Mouse (Mus musculus): ENCODE measurements around the gene Slc35a3. TPM values are rescaled to one million over a fixed set of nuclear protein-coding genes. Genes with fewer than 3 reads are reported as not detected.

Slc35a3 gene
- polyA plus RNA-seq, 1 experiment from 2014 or later, result 8.7 TPM

DNA sequence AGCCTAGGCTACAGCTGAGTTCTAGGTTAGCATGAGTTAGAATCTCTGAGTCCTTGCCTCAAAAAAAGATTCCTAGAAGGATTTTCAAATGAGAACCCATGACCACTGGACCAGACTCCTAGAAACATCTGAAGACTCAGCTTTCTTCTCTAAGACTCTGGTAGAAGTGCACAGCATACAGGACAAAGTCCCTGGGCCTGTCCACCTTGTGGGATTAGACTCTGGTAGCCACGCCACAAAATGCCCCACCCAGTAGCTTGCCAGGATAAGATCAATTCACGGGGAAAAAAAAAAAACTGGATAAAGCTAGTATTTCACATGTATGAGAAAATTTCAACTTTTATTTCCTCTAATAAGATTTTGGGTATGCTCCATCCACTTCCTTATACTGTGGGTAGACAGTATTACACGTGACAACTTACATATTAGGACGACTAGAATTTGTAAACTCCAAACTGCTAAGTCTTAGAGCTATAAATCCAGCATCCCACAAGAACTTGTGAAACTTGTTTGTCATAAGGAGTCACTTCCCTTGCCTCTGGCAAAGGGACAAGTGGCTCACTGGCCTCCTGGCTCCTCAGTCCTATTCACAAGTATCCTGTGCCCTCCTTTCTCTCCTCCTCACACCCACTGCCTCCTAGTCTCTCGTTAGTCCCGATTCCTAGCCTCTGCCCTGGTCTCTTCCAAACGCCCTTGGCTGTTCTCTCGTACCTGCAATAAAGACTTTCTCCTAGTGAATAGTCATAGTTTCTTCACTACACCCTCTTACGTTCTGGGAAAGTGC, 74.7 kb downstream of the Slc35a3 start:
- WGBS, result 86% methylated on average over 9 of the region's 9 CpGs
- H3K27ac ChIP-seq (replicated peaks), result no peak overlapping the region

DNA sequence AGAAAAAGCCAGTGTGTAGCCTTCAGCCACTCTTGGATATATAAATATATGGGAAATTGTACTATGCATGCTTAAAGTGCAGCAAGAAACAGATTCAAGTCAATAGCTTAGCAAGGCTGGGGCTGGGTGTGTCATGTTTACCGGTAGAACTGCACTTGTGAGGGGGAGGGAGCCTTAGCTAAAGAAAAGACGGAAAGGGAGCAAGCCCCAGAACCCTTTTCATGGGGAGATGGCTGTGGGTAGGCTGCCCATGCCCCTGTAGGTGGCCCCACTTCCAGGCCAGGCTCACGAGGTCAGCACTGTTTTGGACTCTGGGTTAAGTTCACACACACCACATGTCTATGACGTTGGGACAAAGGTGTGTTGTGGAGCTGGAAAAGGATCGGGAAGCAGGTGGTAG, 76.8 kb downstream of the Slc35a3 start:
- ATAC-seq (ENCODE audit: extremely low read depth, insufficient number of reproducible peaks, low FRiP score, low TSS enrichment), result no peak
- no peak overlapping the region for H3K4me3 ChIP-seq
- no peak overlapping the region for H3K4me2 ChIP-seq
- no peaks in the 10 kb centered on the region for H3K27me3 ChIP-seq (replicated peaks)
- H3K27ac ChIP-seq (replicated peaks), result no peak overlapping the region
- no peak overlapping the region for H3K9ac ChIP-seq
- WGBS, result 70% methylated on average over 5 of the region's 5 CpGs
- peaks cover 5% of the 10 kb centered on the region for H3K4me1 ChIP-seq
- no peaks in the 10 kb centered on the region for H3K9me3 ChIP-seq
- H3K36me3 ChIP-seq, result peaks cover 94% of the 10 kb centered on the region

More for the DNA sequence above, 74.7 kb downstream of the Slc35a3 start:
- Histone ChIP-seq H3K27me3 (replicated peaks) (no peaks in the 10 kb centered on the region), H3K4me1 (0 out of 2 replicates have a peak, but pooled peaks cover 4% of the 10 kb centered on the region), H3K36me3 (peaks cover 98% of the 10 kb centered on the region), H3K4me2 (no peak overlapping the region), H3K4me3 (no peak overlapping the region), H3K9ac (no peak overlapping the region), H3K9me3 (no peaks in the 10 kb centered on the region)
- ATAC-seq (ENCODE audit: extremely low read depth, insufficient number of reproducible peaks, low FRiP score, low TSS enrichment), result no peak

DNA sequence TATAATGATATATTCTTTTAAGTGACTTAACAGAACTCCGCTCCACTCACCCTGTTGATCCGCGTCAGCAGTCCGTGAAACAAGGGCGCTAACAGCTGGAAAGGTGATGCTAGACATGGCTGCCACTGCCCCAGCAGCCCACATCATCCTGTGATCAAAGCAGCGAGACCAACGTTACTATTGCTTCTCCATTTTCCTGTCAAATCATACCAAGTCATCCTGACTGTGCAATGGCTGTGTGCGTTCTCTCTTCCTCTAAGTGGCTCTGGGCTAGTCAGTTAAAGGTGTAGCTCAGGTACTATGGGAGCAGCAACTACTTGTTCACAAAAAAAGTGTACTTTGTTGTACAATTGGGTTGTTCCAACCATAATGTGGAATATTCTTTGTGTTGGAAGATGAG, 77.8 kb downstream of the Slc35a3 start:
- no peak overlapping the region for H3K4me2 ChIP-seq
- H3K9ac ChIP-seq, result no peak overlapping the region
- H3K27ac ChIP-seq (replicated peaks), result no peak overlapping the region
- H3K4me3 ChIP-seq, result no peak overlapping the region
- H3K4me1 ChIP-seq, result peaks cover 12% of the 10 kb centered on the region
- WGBS, result 86% methylated on average over 8 of the region's 8 CpGs
- H3K9me3 ChIP-seq, result no peaks in the 10 kb centered on the region
- peaks cover 93% of the 10 kb centered on the region for H3K36me3 ChIP-seq
- no peak for ATAC-seq (ENCODE audit: extremely low read depth, insufficient number of reproducible peaks, low FRiP score, low TSS enrichment)
- H3K27me3 ChIP-seq (replicated peaks), result no peaks in the 10 kb centered on the region

- ATAC-seq (ENCODE audit: extremely low read depth, insufficient number of reproducible peaks, low FRiP score, low TSS enrichment), result no peak
- H3K27me3 ChIP-seq (replicated peaks), result no peaks in the 10 kb centered on the region
- H3K27ac ChIP-seq (replicated peaks), result no peak overlapping the region
- peaks cover 12% of the 10 kb centered on the region for H3K4me1 ChIP-seq
- H3K36me3 ChIP-seq, result peaks cover 86% of the 10 kb centered on the region
- no peaks in the 10 kb centered on the region for H3K9me3 ChIP-seq
- no peak overlapping the region for H3K4me2 ChIP-seq
- no peak overlapping the region for H3K4me3 ChIP-seq
- H3K9ac ChIP-seq, result no peak overlapping the region
- 91% methylated on average over 3 of the region's 3 CpGs for WGBS
Measured at GRCm38 (mm10) chr3:116634091-116634490, 78.5 kb downstream of the Slc35a3 start.

GRCm38 (mm10) chr3:116632971-116633370, 79.7 kb downstream of the Slc35a3 start:
- no peaks in the 10 kb centered on the region for H3K9me3 ChIP-seq
- WGBS, result 85% methylated on average over 3 of the region's 3 CpGs
- H3K4me3 ChIP-seq, result no peak overlapping the region
- ATAC-seq (ENCODE audit: extremely low read depth, insufficient number of reproducible peaks, low FRiP score, low TSS enrichment), result no peak
- H3K27me3 ChIP-seq (replicated peaks), result no peaks in the 10 kb centered on the region
- H3K4me1 ChIP-seq, result peaks cover 12% of the 10 kb centered on the region
- no peak overlapping the region for H3K4me2 ChIP-seq
- peaks cover 84% of the 10 kb centered on the region for H3K36me3 ChIP-seq
- no peak overlapping the region for H3K27ac ChIP-seq (replicated peaks)
- no peak overlapping the region for H3K9ac ChIP-seq

DNA sequence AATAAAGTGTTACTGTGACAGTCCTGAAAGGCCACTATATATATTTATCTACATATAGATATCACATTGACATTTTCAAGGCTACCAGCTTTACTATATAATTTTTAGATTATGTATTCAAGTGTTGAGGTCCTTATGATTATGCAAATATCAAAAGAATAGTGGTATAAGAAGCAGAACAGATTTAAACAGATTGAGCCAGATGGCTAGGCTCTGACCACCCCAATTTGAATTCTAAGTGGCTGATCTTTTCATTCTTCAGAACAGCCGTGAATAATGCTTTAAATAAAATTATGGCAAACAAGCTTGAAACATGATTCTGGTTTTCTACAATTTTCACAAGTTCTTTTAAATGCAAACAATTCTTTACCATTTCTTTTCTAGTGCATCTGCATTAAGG, 81.2 kb downstream of the Slc35a3 start:
- no peak for ATAC-seq (ENCODE audit: extremely low read depth, insufficient number of reproducible peaks, low FRiP score, low TSS enrichment)
- Histone ChIP-seq H3K4me1 (peaks cover 12% of the 10 kb centered on the region), H3K9me3 (no peaks in the 10 kb centered on the region), H3K27ac (replicated peaks) (no peak overlapping the region), H3K36me3 (peaks cover 73% of the 10 kb centered on the region), H3K9ac (no peak overlapping the region), H3K4me3 (no peak overlapping the region), H3K27me3 (replicated peaks) (no peaks in the 10 kb centered on the region), H3K4me2 (no peak overlapping the region)
- WGBS, result 66% methylated on average over 1 of the region's 1 CpGs

- H3K27ac ChIP-seq (replicated peaks), result no peak overlapping the region
- H3K9me3 ChIP-seq, result no peaks in the 10 kb centered on the region
- WGBS, result 93% methylated on average over 7 of the region's 7 CpGs
- H3K4me2 ChIP-seq, result no peak overlapping the region
- H3K27me3 ChIP-seq (replicated peaks), result no peaks in the 10 kb centered on the region
- H3K4me3 ChIP-seq, result no peak overlapping the region
- H3K4me1 ChIP-seq, result no peaks in the 10 kb centered on the region
- peaks cover 57% of the 10 kb centered on the region for H3K36me3 ChIP-seq
- no peak overlapping the region for H3K9ac ChIP-seq
- no peak for ATAC-seq (ENCODE audit: extremely low read depth, insufficient number of reproducible peaks, low FRiP score, low TSS enrichment)
Measured at GRCm38 (mm10) chr3:116622641-116623040, 90.0 kb downstream of the Slc35a3 start.

DNA sequence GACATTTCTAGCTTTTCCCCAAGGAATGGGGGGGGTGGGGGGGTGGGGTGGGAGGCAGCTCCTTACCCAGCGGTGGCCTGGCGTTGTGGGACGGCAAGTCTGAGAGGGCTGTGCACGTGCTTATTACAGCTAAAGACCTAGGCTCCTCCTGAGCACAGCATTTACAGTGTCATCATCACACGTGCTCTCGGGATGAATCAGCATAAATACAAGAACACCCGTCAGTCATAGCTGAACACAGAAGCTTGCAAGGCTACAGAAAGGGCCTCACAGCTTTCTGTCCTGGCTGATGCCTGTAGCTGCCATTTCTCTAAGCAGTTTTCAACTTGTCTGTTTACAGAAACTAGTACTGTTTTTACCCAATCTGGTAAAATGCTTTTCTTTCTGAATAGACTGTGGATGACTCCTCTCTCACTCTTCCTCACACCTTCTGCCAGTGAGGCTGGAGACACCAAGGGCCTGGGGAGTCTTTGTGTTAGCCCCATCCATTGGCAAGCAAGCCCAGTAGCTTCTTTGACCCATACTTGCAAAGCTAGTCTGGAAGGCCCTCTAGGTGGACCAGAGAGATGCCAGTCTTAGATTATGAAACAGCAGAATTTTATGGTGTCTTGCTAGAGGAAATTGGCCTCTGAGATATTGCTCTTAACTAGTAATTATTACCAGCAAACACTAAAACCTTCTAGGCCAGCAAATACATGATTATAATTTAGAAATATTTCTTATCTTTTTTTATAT, 91.8 kb downstream of the Slc35a3 start:
- Histone ChIP-seq H3K4me1 (no peaks in the 10 kb centered on the region), H3K4me2 (no peak overlapping the region), H3K9me3 (no peaks in the 10 kb centered on the region), H3K9ac (no peak overlapping the region), H3K27me3 (replicated peaks) (no peaks in the 10 kb centered on the region), H3K27ac (replicated peaks) (no peak overlapping the region), H3K36me3 (peaks cover 59% of the 10 kb centered on the region), H3K4me3 (no peak overlapping the region)
- 83% methylated on average over 7 of the region's 7 CpGs for WGBS
- no peak for ATAC-seq (ENCODE audit: extremely low read depth, insufficient number of reproducible peaks, low FRiP score, low TSS enrichment)

Other genes starting within 250 kb of the Slc35a3 start
- 52.9 and 59.4 TPM in 2 replicates for gene Rtca, start 204.6 kb downstream of the Slc35a3 start, polyA plus RNA-seq (2015; fragmentation: Nextera tagmentation; extraction: Ambion mirVana)
- gene Dbt, start 199.8 kb downstream of the Slc35a3 start, polyA plus RNA-seq (2015; fragmentation: Nextera tagmentation; extraction: Ambion mirVana), result 20.2 and 22.5 TPM in 2 replicates
- 29.9 and 31.7 TPM in 2 replicates for gene Lrrc39, start 149.9 kb downstream of the Slc35a3 start, polyA plus RNA-seq (2015; fragmentation: Nextera tagmentation; extraction: Ambion mirVana)
- 11.7 and 15.7 TPM in 2 replicates for gene Sass6, start 117.8 kb downstream of the Slc35a3 start, polyA plus RNA-seq (2015; fragmentation: Nextera tagmentation; extraction: Ambion mirVana)
- 18.6 and 18.8 TPM in 2 replicates for gene Trmt13, start 98.2 kb downstream of the Slc35a3 start, polyA plus RNA-seq (2015; fragmentation: Nextera tagmentation; extraction: Ambion mirVana)
- gene Mfsd14a, start 50.2 kb downstream of the Slc35a3 start, polyA plus RNA-seq (2015; fragmentation: Nextera tagmentation; extraction: Ambion mirVana), result 49.7 and 54.6 TPM in 2 replicates
- gene Gm43191, start 31.6 kb downstream of the Slc35a3 start, polyA plus RNA-seq (2015; fragmentation: Nextera tagmentation; extraction: Ambion mirVana), result not detected in 2 replicates
- gene Agl, start 95.3 kb upstream of the Slc35a3 start, polyA plus RNA-seq (2015; fragmentation: Nextera tagmentation; extraction: Ambion mirVana), result 43.3 and 44.3 TPM in 2 replicates
- gene Frrs1, start 146.6 kb upstream of the Slc35a3 start, polyA plus RNA-seq (2015; fragmentation: Nextera tagmentation; extraction: Ambion mirVana), result 17.1 and 18.1 TPM in 2 replicates

Measured in heart, embryonic 13.5 days (tissue).